Mouse (Mus musculus) ES-E14 (cell line): ENCODE results near the gene Gm4969. TPM values are rescaled to one million over a fixed set of nuclear protein-coding genes. Genes with fewer than 3 reads are reported as not detected.
A peak's percentile ranks its signal among the peaks of the same experiment; 100 is the strongest.

Source experiments
- DNase-seq: peaks from one replicate; pipeline ENCODE4 v3.0.0-alpha.2; 2013; ENCODE audit warnings: low read depth, low spot score
- H3K27ac ChIP-seq: 2 replicates; pipeline ENCODE4 v1.5.1; 2012; ENCODE audit warnings: low read depth, mild to moderate bottlenecking, low read length, moderate library complexity, mixed read lengths; ENCODE audit not compliant: poor library complexity, insufficient read depth, severe bottlenecking
- H3K36me3 ChIP-seq: 2 replicates; pipeline ENCODE4 v1.6.1; 2012; ENCODE audit warnings: mild to moderate bottlenecking, low read length, moderate library complexity, mixed read lengths; ENCODE audit not compliant: control insufficient read depth, poor library complexity, insufficient read depth, severe bottlenecking
- H3K4me1 ChIP-seq, 2 experiments: fragments of 150-350 bp in 1 of 2; sonication (generic) in 1 of 2; 2 replicates each; pipeline ENCODE4 v1.6.1; 2012; ENCODE audit warnings: low read length in 2 of 2, mild to moderate bottlenecking in 1 of 2, mixed read lengths in 1 of 2; ENCODE audit not compliant: control insufficient read depth in 2 of 2, insufficient read depth in 2 of 2, poor library complexity in 1 of 2
- H3K4me3 ChIP-seq, 2 experiments: fragments of 150-350 bp in 1 of 2; sonication (generic) in 1 of 2; 2 replicates each; pipeline ENCODE4 v1.5.1; 2012; ENCODE audit warnings: low read length in 2 of 2, low read depth in 1 of 2, mild to moderate bottlenecking in 1 of 2, mixed read lengths in 1 of 2; ENCODE audit not compliant: insufficient read depth in 1 of 2, poor library complexity in 1 of 2, severe bottlenecking in 1 of 2
- H3K9ac ChIP-seq: 2 replicates; pipeline ENCODE4 v1.6.1; 2012; ENCODE audit warnings: low read depth, mild to moderate bottlenecking, low read length, mixed read lengths; ENCODE audit not compliant: poor library complexity, insufficient read depth, severe bottlenecking
- H3K9me3 ChIP-seq: fragments of 150-350 bp; sonication (generic); 2 replicates; pipeline ENCODE4 v1.6.1; 2012; ENCODE audit warnings: low read depth, mild to moderate bottlenecking, low read length; ENCODE audit not compliant: control insufficient read depth, insufficient read depth
- CHD2 ChIP-seq: IDR thresholded peaks from 2 replicates; pipeline ENCODE4 v1.6.1; 2014; ENCODE audit warnings: mild to moderate bottlenecking, low read depth, low read length, inconsistent platforms
- HCFC1 ChIP-seq: IDR thresholded peaks from 2 replicates; pipeline ENCODE4 v1.6.1; 2012; ENCODE audit warnings: low read length, inconsistent platforms, borderline replicate concordance; ENCODE audit not compliant: insufficient read depth
- MAFK ChIP-seq: IDR thresholded peaks from 2 replicates; pipeline ENCODE4 v1.6.1; 2014; ENCODE audit warnings: mild to moderate bottlenecking, low read depth, low read length, inconsistent platforms; ENCODE audit not compliant: insufficient read depth
- ZC3H11A ChIP-seq: IDR thresholded peaks from 2 replicates; pipeline ENCODE4 v1.6.1; 2012; ENCODE audit warnings: low read depth, mild to moderate bottlenecking, inconsistent platforms, low read length, borderline replicate concordance
- ZNF384 ChIP-seq: IDR thresholded peaks from 2 replicates; pipeline ENCODE4 v1.6.1; 2012; ENCODE audit warnings: low read depth, low read length, inconsistent platforms
- in situ Hi-C, 2 experiments: fragments of 600-800 bp; cut with MboI; formaldehyde crosslinking; loops; one replicate each; pipeline ENCODE4 v1.15.1; 2025; ENCODE audit warnings: low sequenced_read_pairs in 2 of 2, inconsistent platforms in 1 of 2; ENCODE audit not compliant: unreplicated experiment in 2 of 2
- total RNA-seq: library from RNA; depleted of rRNA; stranded (reverse); fragments of 300-350 nt; gene quantifications from 2 replicates; pipeline ENCODE4 v1.2.3, GENCODE M21; 2012

Gene Gm4969
- total RNA-seq, 1 experiment = 1.9 TPM

GRCm38 (mm10) chr7:19149626-19150025 is 31.5 kb upstream of the Gm4969 start, which contains the start of gene Snrpd2:
TSS of gene Snrpd2 (plus strand) at chr7:19149722.
- H3K27ac ChIP-seq = peak within 1 kb of the TSS; percentile 14; the same call in 1 of the 2 replicates

GRCm38 (mm10) chr7:19148875-19149541 is 30.8 kb upstream of the Gm4969 start, which contains the start of gene Qpctl:
TSS of gene Qpctl (minus strand) at chr7:19149291.
- in situ Hi-C loops = no loop called here
- Histone ChIP-seq H3K4me1 (peaks cover 5 to 7% of the 10 kb centered on the region in 2 experiments; a peak in 1 of 4 replicates), H3K4me3 (peak within 1 kb of the TSS; percentile 82 to 90), H3K36me3 (peaks cover 28% of the 10 kb centered on the region), H3K9ac (peak within 1 kb of the TSS; percentile 93), H3K27ac (peak within 1 kb of the TSS; percentile 14; the same call in 1 of the 2 replicates), H3K9me3 (no peaks in the 10 kb centered on the region)
- TF ChIP-seq HCFC1 (peak; percentile 40; the same call in 1 of the 2 replicates), MAFK (no peak), ZNF384 (no peak), ZC3H11A (no peak), CHD2 (peak; percentile 66; the same call in 1 of the 2 replicates)
- peak; percentile 99 for DNase-seq

More at GRCm38 (mm10) chr7:19149626-19150025, 31.5 kb upstream of the Gm4969 start, which contains the start of gene Snrpd2:
- in situ Hi-C loops = no loop called here
- peak within 1 kb of the TSS; percentile 82 to 90 for H3K4me3 ChIP-seq
- TF ChIP-seq ZNF384 (no peak), MAFK (no peak), CHD2 (no peak), ZC3H11A (no peak), HCFC1 (no peak; the same call in 1 of the 2 replicates)
- H3K9ac ChIP-seq = peak within 1 kb of the TSS; percentile 93
- H3K9me3 ChIP-seq = no peaks in the 10 kb centered on the region
- DNase-seq = peak; percentile 95
- peaks cover 28% of the 10 kb centered on the region for H3K36me3 ChIP-seq
- H3K4me1 ChIP-seq = peaks cover 5 to 7% of the 10 kb centered on the region in 2 experiments; a peak in 1 of 4 replicates

- H3K4me3 ChIP-seq = peak overlapping the region; percentile 75 to 79
- H3K36me3 ChIP-seq = peaks cover 21% of the 10 kb centered on the region
- no peaks in the 10 kb centered on the region for H3K9me3 ChIP-seq
- no peak overlapping the region for H3K27ac ChIP-seq
- peak overlapping the region; percentile 74 for H3K9ac ChIP-seq
- in situ Hi-C loops = no loop called here
- TF ChIP-seq ZNF384 (no peak), MAFK (no peak), ZC3H11A (no peak), HCFC1 (no peak), CHD2 (no peak)
- peaks cover 5 to 7% of the 10 kb centered on the region in 2 experiments; a peak in 1 of 4 replicates for H3K4me1 ChIP-seq
- DNase-seq = no peak
Observed at GRCm38 (mm10) chr7:19148180-19148874, 30.2 kb upstream of the Gm4969 start.

GRCm38 (mm10) chr7:19147497-19148045 is 29.4 kb upstream of the Gm4969 start:
- DNase-seq = no peak
- Histone ChIP-seq H3K4me1 (peaks cover 5 to 7% of the 10 kb centered on the region in 2 experiments; a peak in 1 of 4 replicates), H3K9ac (no peak overlapping the region), H3K9me3 (no peaks in the 10 kb centered on the region), H3K36me3 (peaks cover 15% of the 10 kb centered on the region), H3K4me3 (no peak overlapping the region), H3K27ac (no peak overlapping the region)
- TF ChIP-seq ZNF384 (no peak), HCFC1 (no peak), MAFK (no peak), ZC3H11A (no peak), CHD2 (no peak)
- in situ Hi-C loops = no loop called here
